Mouse (Mus musculus) liver, embryonic 11.5 days (tissue): Measurements from ENCODE around the gene Mrm2. TPM values are rescaled to one million over a fixed set of nuclear protein-coding genes. Genes with fewer than 3 reads are reported as not detected.

ENCODE experiments used
- ATAC-seq: fragments of 200-750 bp; cut with Nextera tagmentation; replicated peaks from 2 replicates; pipeline ENCODE4 v1.8.0; 2017; ENCODE audit warnings: moderate number of reproducible peaks, mild to moderate bottlenecking, moderate TSS enrichment, moderate library complexity; ENCODE audit not compliant: low FRiP score
- DNase-seq: peaks from one replicate; pipeline ENCODE4 v3.0.0-alpha.2; 2017; ENCODE audit warnings: low spot score
- H3K27ac ChIP-seq: fragments of 300-500 bp; sonication (generic); 2 replicates; pipeline ENCODE4 v1.5.1; 2014; ENCODE audit warnings: mild to moderate bottlenecking, low read depth, low read length, control low read depth
- H3K27me3 ChIP-seq: fragments of 300-500 bp; sonication (generic); replicated peaks from 2 replicates; pipeline ENCODE4 v1.6.1; 2014; ENCODE audit warnings: low read length, mixed read lengths; ENCODE audit not compliant: control insufficient read depth, insufficient read depth
- H3K36me3 ChIP-seq: fragments of 300-500 bp; sonication (generic); 2 replicates; pipeline ENCODE4 v1.6.1; 2014; ENCODE audit warnings: mild to moderate bottlenecking, low read length, moderate library complexity, mixed read lengths; ENCODE audit not compliant: control insufficient read depth, insufficient read depth
- H3K4me1 ChIP-seq: fragments of 300-500 bp; sonication (generic); replicated peaks from 2 replicates; pipeline ENCODE4 v1.6.1; 2014; ENCODE audit warnings: low read length, mixed read lengths; ENCODE audit not compliant: control insufficient read depth, insufficient read depth
- H3K4me2 ChIP-seq: fragments of 300-500 bp; sonication (generic); 2 replicates; pipeline ENCODE4 v1.6.1; 2014; ENCODE audit warnings: mild to moderate bottlenecking, control low read depth, moderate library complexity
- H3K4me3 ChIP-seq: fragments of 300-500 bp; sonication (generic); 2 replicates; pipeline ENCODE4 v1.5.1; 2014; ENCODE audit warnings: low read depth, low read length, control low read depth
- H3K9ac ChIP-seq: fragments of 300-500 bp; sonication (generic); 2 replicates; pipeline ENCODE4 v1.6.1; 2014; ENCODE audit warnings: low read depth, low read length, control low read depth
- H3K9me3 ChIP-seq: fragments of 300-500 bp; sonication (generic); 2 replicates; pipeline ENCODE4 v1.6.1; 2016; ENCODE audit warnings: low read length, inconsistent platforms, mixed read lengths; ENCODE audit not compliant: control insufficient read depth
- WGBS: fragments of 180-500 bp; shearing (Covaris S2); extraction: QIAGEN DNeasy Blood & Tissue Kit; methylation state at CpG from one replicate; pipeline ENCODE4 v1.1.7; 2014; 5-methylcytosine and 5-hydroxymethylcytosine counted together
- polyA plus RNA-seq: library from polyadenylated mRNA; unstranded; fragments of >200 nt; fragmentation: Nextera tagmentation; extraction: Ambion mirVana; gene quantifications from 2 replicates; pipeline ENCODE4 v1.2.1, GENCODE M21; 2014

Gene Mrm2
- polyA plus RNA-seq, 1 experiment from 2014 or later = 20.2 TPM

DNA sequence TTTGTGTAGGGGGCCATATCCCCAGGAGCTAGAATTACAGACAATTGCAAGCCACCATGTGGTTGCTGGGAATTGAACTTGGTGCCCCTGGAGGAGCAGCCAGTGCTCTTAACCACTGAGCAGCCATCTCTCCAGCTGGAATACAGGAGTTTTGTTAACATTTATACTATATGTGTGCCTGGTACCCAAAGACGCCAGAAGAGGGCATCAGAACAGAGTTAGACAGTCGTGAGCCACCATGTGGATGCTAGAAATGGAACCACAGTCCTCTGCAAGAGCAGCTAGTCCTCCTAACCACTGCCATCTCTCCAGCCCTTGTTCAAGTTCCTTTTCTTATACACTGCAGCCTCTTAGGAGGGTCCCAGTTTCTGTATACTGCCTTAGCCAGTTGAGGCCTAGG lies 1.9 kb upstream of the Mrm2 start:
- Histone ChIP-seq H3K4me3 (no peak overlapping the region), H3K9me3 (0 out of 2 replicates have a peak, but pooled peaks cover 2% of the 10 kb centered on the region), H3K27me3 (no peaks in the 10 kb centered on the region), H3K27ac (no peak overlapping the region), H3K36me3 (peaks cover 18% of the 10 kb centered on the region), H3K9ac (no peak overlapping the region), H3K4me1 (peaks cover 14% of the 10 kb centered on the region), H3K4me2 (no peak overlapping the region)
- DNase-seq (no peak), ATAC-seq (no peak)
- WGBS = 20% methylated on average over 2 of the region's 2 CpGs

DNA sequence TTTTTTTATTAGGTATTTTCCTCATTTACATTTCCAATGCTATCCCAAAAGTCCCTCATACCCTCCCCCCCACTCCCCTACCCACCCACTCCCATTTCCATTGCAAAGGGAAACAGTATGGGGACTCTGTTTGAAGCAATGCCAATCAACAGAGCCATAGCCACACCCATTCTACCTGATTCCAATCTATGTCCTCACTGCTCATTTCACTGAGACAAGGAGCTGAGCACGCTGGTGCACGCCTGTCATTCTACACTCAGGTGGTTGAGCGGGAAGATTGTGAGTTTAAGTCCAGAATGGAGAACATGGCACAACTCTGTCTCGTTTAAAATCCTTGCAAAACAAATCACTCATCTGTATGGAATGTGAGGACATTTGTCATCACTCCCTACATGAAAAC lies 821 bp upstream of the Mrm2 start:
- H3K9me3 ChIP-seq = no peaks in the 10 kb centered on the region
- peak overlapping the region; percentile 84 for H3K4me3 ChIP-seq
- peak; percentile 64 for ATAC-seq
- H3K36me3 ChIP-seq = peaks cover 12% of the 10 kb centered on the region
- H3K4me1 ChIP-seq = peaks cover 14% of the 10 kb centered on the region
- peak overlapping the region; percentile 92 for H3K4me2 ChIP-seq
- H3K27me3 ChIP-seq = no peaks in the 10 kb centered on the region
- WGBS = 45% methylated on average over 4 of the region's 4 CpGs
- H3K27ac ChIP-seq = peak overlapping the region; percentile 96; the same call in 1 of the 2 replicates
- H3K9ac ChIP-seq = peak overlapping the region; percentile 95
- DNase-seq = no peak

DNA sequence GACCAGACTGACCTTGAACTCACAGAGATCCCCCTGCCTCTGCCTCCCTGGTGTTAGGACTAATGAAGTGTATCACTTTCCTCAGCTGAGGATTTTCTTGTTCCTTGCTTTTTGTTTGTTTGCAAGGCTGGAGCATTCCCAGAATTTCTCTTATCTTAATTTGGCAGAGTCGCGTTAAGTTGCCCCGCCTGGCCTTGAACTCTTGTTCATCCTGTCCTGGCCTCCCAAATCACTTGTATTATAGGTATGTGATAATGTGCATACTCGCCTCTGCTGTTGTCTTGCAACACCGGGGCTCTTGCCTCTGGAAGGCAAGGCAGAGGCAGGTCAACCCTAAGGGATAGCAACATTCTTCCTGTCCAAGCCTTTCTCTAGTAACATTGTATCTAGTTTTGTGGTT lies 7.6 kb downstream of the Mrm2 start:
- Histone ChIP-seq H3K4me3 (no peak overlapping the region), H3K4me1 (peaks cover 6% of the 10 kb centered on the region), H3K27me3 (no peaks in the 10 kb centered on the region), H3K36me3 (peaks cover 6% of the 10 kb centered on the region; the same call in 1 of the 2 replicates), H3K27ac (no peak overlapping the region), H3K9ac (no peak overlapping the region), H3K4me2 (peak overlapping the region; percentile 4; the same call in 1 of the 2 replicates), H3K9me3 (no peaks in the 10 kb centered on the region)
- 70% methylated on average over 5 of the region's 5 CpGs for WGBS
- no peak for ATAC-seq
- no peak for DNase-seq

DNA sequence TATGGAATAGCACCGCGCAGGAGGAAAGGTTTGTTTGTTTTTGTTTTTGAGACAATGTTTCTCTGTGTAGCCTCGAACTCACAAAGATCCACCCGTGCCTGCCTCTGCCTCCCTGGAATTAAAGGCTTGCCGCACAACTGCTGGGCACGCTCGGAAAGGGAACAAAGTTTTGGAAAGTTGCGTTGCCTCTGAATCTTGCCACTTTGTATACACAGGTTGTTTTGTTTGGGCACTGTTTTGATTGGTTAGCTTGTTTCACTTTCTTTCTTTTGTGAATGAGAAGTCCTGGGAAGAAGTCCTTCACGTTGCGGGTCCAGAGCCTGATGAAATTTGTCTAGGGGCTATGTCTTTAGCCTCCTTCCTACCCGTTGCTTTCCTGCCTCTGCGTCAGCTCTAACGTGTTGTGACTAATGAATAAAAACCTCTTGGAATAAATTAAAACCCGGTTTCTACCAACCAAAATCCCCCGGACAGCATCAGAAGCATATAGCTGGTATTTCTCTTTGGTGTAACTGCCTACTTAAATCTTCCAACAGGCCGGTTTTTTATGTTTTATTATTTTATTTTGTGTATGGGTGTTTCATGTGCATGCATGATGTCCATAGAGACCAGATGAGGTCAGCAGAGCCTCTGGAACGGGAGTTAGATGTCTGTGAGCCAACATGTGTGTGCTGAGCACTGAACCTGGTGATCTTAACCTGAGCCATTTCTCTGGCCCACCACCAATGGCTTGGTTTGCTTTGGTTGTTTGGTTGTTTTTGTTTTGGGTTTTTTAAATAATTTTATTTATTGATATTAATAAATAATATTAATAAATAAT lies 9.7 kb downstream of the Mrm2 start:
- ATAC-seq = peak; percentile 37; the same call in 1 of the 2 replicates
- WGBS = 2% methylated on average over 17 of the region's 17 CpGs
- peak overlapping the region; percentile 93 for H3K9ac ChIP-seq
- no peak for DNase-seq
- H3K27me3 ChIP-seq = no peaks in the 10 kb centered on the region
- peak overlapping the region; percentile 86 for H3K4me3 ChIP-seq
- H3K27ac ChIP-seq = peak overlapping the region; percentile 78
- no peaks in the 10 kb centered on the region for H3K9me3 ChIP-seq
- H3K4me2 ChIP-seq = peak overlapping the region; percentile 74
- peaks cover 2% of the 10 kb centered on the region; the same call in 1 of the 2 replicates for H3K36me3 ChIP-seq
- H3K4me1 ChIP-seq = peaks cover 6% of the 10 kb centered on the region

DNA sequence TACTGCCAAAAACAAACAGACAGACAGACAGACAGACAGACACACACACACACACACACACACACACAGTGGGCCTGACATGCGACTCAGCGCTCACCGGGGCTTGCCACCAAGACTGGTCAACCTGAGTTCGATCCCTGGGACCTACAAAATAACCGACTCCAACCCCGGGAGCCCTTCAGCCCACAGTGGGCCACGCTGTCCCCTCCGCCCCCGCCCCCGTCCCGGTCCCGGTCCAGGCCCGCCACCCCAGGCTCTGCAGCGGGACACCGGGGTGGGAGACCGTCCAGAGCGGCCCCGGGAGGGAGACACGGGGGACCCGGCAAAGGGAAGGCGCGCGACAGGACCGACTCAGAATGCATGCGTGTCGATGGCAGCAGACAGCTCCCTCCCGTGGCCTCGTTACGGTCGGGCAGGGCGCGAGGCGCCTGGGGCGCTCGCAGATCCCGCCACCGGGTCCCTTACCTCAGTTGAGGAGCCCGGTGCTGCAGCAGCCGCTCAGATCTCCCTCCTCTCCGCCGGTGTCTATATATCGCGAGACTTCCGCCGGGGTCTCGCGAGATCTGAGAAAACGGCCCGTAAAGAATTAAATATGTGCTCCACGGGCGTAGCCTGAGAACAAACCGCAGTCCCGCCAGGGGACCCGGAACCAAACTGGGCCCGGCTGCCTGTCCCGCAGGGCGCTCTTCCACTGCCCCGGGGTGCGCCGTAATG lies 10.5 kb downstream of the Mrm2 start, which contains the start of the genes Mad1l1 and Nudt1:
TSS of gene Mad1l1 (minus strand) at position 511 of the 714 bp plus-strand sequence.
TSS of gene Nudt1 (plus strand) at position 615 of the 714 bp plus-strand sequence.
- H3K36me3 ChIP-seq = no peaks in the 10 kb centered on the region
- no peaks in the 10 kb centered on the region for H3K9me3 ChIP-seq
- H3K4me3 ChIP-seq = peak within 1 kb of the TSS; percentile 86
- no peaks in the 10 kb centered on the region for H3K27me3 ChIP-seq
- peak within 1 kb of the TSS; percentile 74 for H3K4me2 ChIP-seq
- DNase-seq = peak; percentile 91
- peak within 1 kb of the TSS; percentile 93 for H3K9ac ChIP-seq
- peaks cover 6% of the 10 kb centered on the region for H3K4me1 ChIP-seq
- ATAC-seq = peak; percentile 94
- peak within 1 kb of the TSS; percentile 78 for H3K27ac ChIP-seq
- WGBS = 1% methylated on average over 59 of the region's 60 CpGs

DNA sequence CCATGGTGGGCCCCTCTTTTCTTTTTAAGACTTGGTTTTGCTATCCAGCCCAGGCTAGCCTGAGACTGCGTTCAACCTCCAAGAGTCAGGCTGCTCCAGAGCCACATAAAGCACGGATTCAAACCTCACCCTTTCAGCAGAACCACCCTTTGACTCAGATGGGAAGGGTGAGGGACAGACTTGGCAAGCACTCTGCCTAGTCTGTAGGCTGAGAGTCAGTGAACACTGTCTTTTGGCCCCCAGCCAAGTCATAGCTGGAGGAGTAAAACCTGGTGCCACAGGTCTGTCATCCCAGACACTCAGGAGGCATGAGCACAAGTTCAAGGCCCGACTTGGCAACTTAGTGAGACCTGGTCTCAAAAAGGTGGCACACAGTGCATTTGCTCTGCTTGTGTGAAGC lies 15.0 kb downstream of the Mrm2 start:
- Histone ChIP-seq H3K9me3 (no peaks in the 10 kb centered on the region), H3K4me1 (peaks cover 3% of the 10 kb centered on the region; the same call in 1 of the 2 replicates), H3K36me3 (peaks cover 10% of the 10 kb centered on the region), H3K27me3 (no peaks in the 10 kb centered on the region), H3K4me3 (no peak overlapping the region), H3K9ac (no peak overlapping the region), H3K4me2 (no peak overlapping the region), H3K27ac (no peak overlapping the region)
- DNase-seq (no peak), ATAC-seq (no peak)
- WGBS = 89% methylated on average over 3 of the region's 3 CpGs

DNA sequence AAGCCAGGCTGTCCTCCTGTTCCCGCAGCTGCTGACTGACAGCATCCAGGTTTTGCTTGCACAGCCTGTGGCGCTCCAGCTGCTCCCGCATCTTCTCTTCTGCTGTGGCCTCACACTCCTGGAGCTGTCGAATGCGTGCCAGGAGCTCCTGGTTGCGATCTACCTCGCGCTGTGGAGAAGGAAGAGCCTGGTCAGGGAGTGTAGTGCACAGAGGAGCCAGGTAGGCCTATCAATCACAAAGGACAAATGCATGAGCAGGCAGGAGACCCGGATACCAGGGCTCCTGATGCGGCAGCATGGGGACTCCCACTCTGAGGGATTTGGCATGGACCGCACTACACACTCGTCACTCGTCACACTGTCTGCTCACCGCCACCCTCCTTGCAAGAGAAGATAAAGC lies 24.1 kb downstream of the Mrm2 start:
- Histone ChIP-seq H3K4me2 (no peak overlapping the region), H3K9me3 (no peaks in the 10 kb centered on the region), H3K9ac (no peak overlapping the region), H3K27me3 (no peaks in the 10 kb centered on the region), H3K27ac (no peak overlapping the region), H3K4me1 (no peaks in the 10 kb centered on the region), H3K36me3 (peaks cover 21% of the 10 kb centered on the region), H3K4me3 (no peak overlapping the region)
- ATAC-seq = no peak
- DNase-seq = no peak
- WGBS = 94% methylated on average over 14 of the region's 14 CpGs

DNA sequence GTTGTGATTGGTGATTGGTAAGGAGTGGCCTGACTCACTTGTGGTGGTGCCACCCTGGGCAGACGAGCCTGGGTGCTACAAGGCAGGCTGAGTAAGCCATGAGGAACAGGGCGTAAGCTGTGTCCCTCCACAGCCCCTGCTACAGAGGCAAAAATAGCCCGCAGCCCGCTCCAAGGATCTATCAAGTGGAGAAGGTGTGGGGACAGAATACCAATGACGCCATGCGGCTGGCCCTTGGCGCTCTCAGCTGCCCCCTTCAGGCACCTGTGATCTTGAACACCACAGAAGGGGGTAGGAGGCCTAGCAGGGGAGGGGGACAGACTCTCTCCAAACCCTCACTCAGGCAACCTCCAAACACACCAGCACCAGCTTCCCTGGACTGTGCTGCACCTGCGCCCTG lies 25.7 kb downstream of the Mrm2 start:
- WGBS = 90% methylated on average over 8 of the region's 8 CpGs
- no peaks in the 10 kb centered on the region for H3K27me3 ChIP-seq
- DNase-seq = no peak
- no peaks in the 10 kb centered on the region for H3K4me1 ChIP-seq
- H3K4me2 ChIP-seq = no peak overlapping the region
- peaks cover 30% of the 10 kb centered on the region for H3K36me3 ChIP-seq
- no peaks in the 10 kb centered on the region for H3K9me3 ChIP-seq
- H3K9ac ChIP-seq = no peak overlapping the region
- ATAC-seq = no peak
- no peak overlapping the region for H3K4me3 ChIP-seq
- no peak overlapping the region for H3K27ac ChIP-seq
